Mouse (Mus musculus) intestine, postnatal 0 days (tissue): ENCODE measurements around the gene Angptl7. TPM values are rescaled to one million over a fixed set of nuclear protein-coding genes. Genes with fewer than 3 reads are reported as not detected.

ENCODE experiments used
- ATAC-seq: fragments of 200-750 bp; cut with Nextera tagmentation; 2 replicates; pipeline ENCODE4 v1.8.0; 2017; ENCODE audit warnings: mild to moderate bottlenecking, moderate TSS enrichment, moderate library complexity
- H3K27ac ChIP-seq: fragments of 300-500 bp; sonication (generic); 2 replicates; pipeline ENCODE4 v1.5.1; 2014; ENCODE audit warnings: mild to moderate bottlenecking, low read depth, low read length, moderate library complexity
- H3K27me3 ChIP-seq: fragments of 300-500 bp; sonication (generic); replicated peaks from 2 replicates; pipeline ENCODE4 v1.6.1; 2014; ENCODE audit warnings: low read length, mixed read lengths; ENCODE audit not compliant: control insufficient read depth, insufficient read depth
- H3K36me3 ChIP-seq: fragments of 300-500 bp; sonication (generic); 2 replicates; pipeline ENCODE4 v1.6.1; 2014; ENCODE audit warnings: mild to moderate bottlenecking, moderate library complexity; ENCODE audit not compliant: control insufficient read depth, insufficient read depth
- H3K4me1 ChIP-seq: fragments of 300-500 bp; sonication (generic); replicated peaks from 2 replicates; pipeline ENCODE4 v1.6.1; 2014; ENCODE audit warnings: antibody characterized with exemption, low read length, mixed read lengths; ENCODE audit not compliant: control insufficient read depth, insufficient read depth
- H3K4me2 ChIP-seq: fragments of 300-500 bp; sonication (generic); replicated peaks from 2 replicates; pipeline ENCODE4 v1.6.1; 2014; ENCODE audit warnings: low read depth, mild to moderate bottlenecking, moderate library complexity
- H3K4me3 ChIP-seq: fragments of 300-500 bp; sonication (generic); 2 replicates; pipeline ENCODE4 v1.5.1; 2014; ENCODE audit warnings: low read depth, low read length
- H3K9ac ChIP-seq: fragments of 300-500 bp; sonication (generic); 2 replicates; pipeline ENCODE4 v1.6.1; 2014; ENCODE audit warnings: mild to moderate bottlenecking, low read depth, low read length
- H3K9me3 ChIP-seq: fragments of 300-500 bp; sonication (generic); 2 replicates; pipeline ENCODE4 v1.6.1; 2016; ENCODE audit warnings: mixed run types; ENCODE audit not compliant: control insufficient read depth
- CTCF ChIP-seq: sonication (generic); IDR thresholded peaks from 2 replicates; pipeline ENCODE4 v1.5.1; 2016; ENCODE audit warnings: low read depth, mild to moderate bottlenecking, control low read depth, antibody characterized with exemption, moderate library complexity
- WGBS: fragments of 180-500 bp; shearing (Covaris S2); extraction: QIAGEN DNeasy Blood & Tissue Kit; methylation state at CpG from one replicate; pipeline ENCODE4 v1.1.7; 2014; 5-methylcytosine and 5-hydroxymethylcytosine counted together
- polyA plus RNA-seq: library from polyadenylated mRNA; unstranded; fragments of >200 nt; fragmentation: Nextera tagmentation; extraction: Ambion mirVana; gene quantifications from 2 replicates; pipeline ENCODE4 v1.2.1, GENCODE M21; 2015

Gene Angptl7
- polyA plus RNA-seq, 1 experiment from 2014 or later, result 0.44 TPM

DNA sequence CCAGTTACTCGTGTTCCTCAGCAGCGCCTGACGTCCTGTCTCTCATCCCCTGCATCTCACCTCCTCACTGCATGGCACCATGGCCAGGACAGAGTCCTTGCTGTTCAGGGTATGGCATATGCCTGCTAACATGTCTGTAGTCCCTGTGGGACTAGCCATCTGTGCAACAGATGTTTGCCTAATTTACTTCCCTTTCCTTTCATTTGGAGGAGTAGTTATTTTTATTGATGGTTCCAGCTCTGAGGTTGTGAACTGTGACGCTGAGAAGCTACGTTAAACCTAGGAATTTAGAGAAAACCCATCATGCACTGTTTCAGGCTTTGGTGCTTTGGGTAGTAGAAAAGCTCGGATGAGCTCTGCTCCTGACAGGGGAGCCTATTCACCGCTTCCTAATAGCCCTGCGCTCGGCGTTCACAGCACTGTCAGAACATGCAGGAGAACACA is 28.9 kb downstream of the Angptl7 start:
- Histone ChIP-seq H3K27ac (no peak overlapping the region), H3K4me1 (no peaks in the 10 kb centered on the region), H3K9me3 (no peaks in the 10 kb centered on the region), H3K27me3 (no peaks in the 10 kb centered on the region), H3K36me3 (peaks cover 85% of the 10 kb centered on the region), H3K9ac (no peak overlapping the region), H3K4me3 (no peak overlapping the region), H3K4me2 (no peak overlapping the region)
- TF ChIP-seq CTCF, result no peak
- no peak for ATAC-seq
- WGBS, result 87% methylated on average over 10 of the region's 10 CpGs

DNA sequence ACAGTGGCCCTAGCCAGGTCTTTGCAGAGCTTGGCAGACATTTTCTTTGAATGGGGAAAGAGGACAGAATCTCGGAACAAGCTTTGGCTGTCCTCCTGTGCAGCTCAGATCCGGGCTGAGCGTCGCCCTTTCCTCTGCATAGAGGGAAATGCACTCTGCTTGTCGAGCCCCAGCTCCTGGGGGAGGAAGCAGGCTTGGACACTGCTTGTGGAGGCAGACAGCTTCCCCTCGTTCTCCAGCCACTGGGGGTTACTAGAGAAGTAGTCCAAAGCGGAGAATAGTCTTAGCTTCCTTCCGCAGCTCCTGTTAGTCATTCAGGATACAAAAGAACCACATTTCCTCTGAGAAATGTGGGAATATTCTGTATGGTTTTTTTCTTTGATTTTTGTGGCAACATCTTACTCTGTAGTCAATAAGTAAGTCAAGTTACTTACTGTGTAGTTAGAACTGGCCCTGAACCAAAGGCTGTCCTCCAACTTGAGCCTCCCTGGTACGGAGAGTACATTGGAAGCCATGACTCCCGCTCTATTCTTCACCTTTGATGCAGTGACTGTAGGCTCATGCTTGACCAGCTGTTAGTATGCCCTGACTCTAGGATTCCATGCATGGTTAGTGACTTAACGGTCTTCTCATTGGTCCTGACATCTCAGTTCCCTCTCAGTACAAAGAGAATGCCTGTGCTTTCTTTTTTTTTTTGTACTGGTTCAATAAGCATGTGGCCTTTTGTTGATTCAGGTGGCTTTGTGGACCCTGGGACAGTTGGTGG is 30.6 kb downstream of the Angptl7 start:
- Histone ChIP-seq H3K4me2 (no peak overlapping the region), H3K27ac (no peak overlapping the region), H3K27me3 (no peaks in the 10 kb centered on the region), H3K4me3 (no peak overlapping the region), H3K4me1 (no peaks in the 10 kb centered on the region), H3K9me3 (no peaks in the 10 kb centered on the region), H3K9ac (no peak overlapping the region), H3K36me3 (peaks cover 85% of the 10 kb centered on the region)
- TF ChIP-seq CTCF, result no peak
- ATAC-seq, result no peak
- WGBS, result 90% methylated on average over 11 of the region's 11 CpGs

DNA sequence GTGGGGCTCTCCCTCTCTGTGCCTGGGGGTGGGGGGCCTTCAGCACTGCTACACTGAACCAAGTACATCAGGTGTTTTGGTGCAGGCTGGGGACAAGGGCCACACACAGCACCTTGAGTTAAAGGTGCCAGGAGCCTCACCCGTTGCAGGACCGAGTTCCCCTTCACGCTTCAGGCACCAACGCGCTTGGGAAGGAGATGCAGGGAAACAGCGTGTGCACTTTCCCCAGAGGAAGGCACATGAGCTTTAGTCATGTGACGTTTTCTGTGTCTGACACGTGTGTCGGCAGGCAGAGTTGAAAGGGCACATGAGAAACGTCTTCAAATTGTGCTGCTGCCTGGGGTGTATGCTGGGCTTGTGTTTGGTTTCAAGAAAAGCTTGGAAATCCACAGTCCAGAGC is 31.9 kb downstream of the Angptl7 start:
- Histone ChIP-seq H3K36me3 (peaks cover 96% of the 10 kb centered on the region), H3K4me1 (no peaks in the 10 kb centered on the region), H3K27me3 (no peaks in the 10 kb centered on the region), H3K4me2 (no peak overlapping the region), H3K27ac (no peak overlapping the region), H3K9me3 (no peaks in the 10 kb centered on the region), H3K4me3 (no peak overlapping the region), H3K9ac (no peak overlapping the region)
- 94% methylated on average over 10 of the region's 10 CpGs for WGBS
- TF ChIP-seq CTCF, result no peak
- no peak for ATAC-seq

DNA sequence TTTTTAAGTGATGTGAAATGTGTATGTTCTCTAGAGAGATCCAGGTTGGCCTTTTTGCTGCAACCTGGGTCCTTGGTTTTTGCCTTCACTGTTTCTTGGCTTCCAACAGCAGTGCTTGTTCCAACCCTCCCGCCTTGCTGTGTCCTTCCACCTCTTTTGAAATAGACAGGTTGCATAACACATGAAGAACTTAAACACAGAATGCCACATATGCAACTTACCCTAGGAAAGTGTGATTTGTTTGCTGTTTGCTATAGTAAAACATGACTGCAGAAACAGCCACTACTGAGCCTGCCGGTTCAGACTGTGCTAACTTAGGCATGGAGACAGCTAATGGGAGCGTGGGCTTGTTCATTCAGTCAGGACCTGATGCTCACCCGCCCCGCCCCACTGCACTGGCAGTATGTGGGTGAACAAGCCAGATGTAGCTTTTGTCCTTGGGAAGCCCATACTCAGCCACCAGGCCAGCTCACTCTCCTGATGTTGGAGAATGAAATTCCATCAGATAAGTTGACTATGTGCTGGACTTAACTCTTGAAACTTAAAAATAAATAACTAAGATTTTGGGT is 33.7 kb downstream of the Angptl7 start:
- Histone ChIP-seq H3K9me3 (no peaks in the 10 kb centered on the region), H3K27ac (no peak overlapping the region), H3K4me2 (no peak overlapping the region), H3K9ac (no peak overlapping the region), H3K27me3 (no peaks in the 10 kb centered on the region), H3K4me1 (no peaks in the 10 kb centered on the region), H3K4me3 (no peak overlapping the region), H3K36me3 (peaks cover 92% of the 10 kb centered on the region)
- no peak for ATAC-seq
- no peak for TF ChIP-seq CTCF
- 93% methylated on average over 5 of the region's 5 CpGs for WGBS

DNA sequence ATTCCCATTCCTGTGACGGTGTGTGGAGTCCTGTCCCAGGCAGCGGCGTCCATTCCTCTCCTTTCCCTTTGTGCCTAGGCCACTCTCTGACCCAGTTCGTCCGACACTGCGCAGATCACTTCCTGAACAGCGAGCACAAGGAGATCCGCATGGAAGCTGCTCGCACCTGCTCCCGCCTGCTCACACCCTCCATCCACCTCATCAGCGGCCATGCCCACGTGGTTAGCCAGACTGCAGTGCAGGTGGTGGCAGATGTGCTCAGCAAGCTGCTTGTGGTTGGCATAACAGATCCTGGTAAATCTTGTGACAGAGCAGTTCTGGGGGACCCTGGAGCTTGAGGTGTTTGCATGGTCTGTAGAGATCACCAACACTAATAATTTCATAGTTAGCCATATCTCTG is 35.4 kb downstream of the Angptl7 start:
- 92% methylated on average over 12 of the region's 12 CpGs for WGBS
- no peak overlapping the region for H3K9ac ChIP-seq
- ATAC-seq, result no peak
- no peaks in the 10 kb centered on the region for H3K27me3 ChIP-seq
- no peak for TF ChIP-seq CTCF
- peaks cover 88% of the 10 kb centered on the region for H3K36me3 ChIP-seq
- H3K4me1 ChIP-seq, result no peaks in the 10 kb centered on the region
- no peaks in the 10 kb centered on the region for H3K9me3 ChIP-seq
- no peak overlapping the region for H3K27ac ChIP-seq
- H3K4me2 ChIP-seq, result no peak overlapping the region
- no peak overlapping the region for H3K4me3 ChIP-seq

DNA sequence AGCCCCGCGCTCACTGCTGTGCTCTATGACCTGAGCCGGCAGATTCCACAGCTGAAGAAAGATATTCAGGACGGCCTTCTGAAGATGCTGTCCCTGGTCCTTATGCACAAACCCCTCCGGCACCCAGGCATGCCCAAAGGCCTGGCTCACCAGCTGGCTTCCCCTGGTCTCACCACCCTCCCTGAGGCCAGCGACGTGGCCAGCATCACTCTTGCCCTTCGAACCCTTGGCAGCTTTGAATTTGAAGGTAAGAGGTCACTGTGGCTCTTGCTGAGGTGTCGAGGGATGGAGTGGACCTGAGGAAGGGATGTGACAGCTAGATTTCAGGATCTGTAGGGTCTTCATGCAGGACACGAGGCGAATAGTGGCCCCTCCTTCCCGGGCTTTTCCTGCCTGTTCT is 36.0 kb downstream of the Angptl7 start:
- Histone ChIP-seq H3K9me3 (no peaks in the 10 kb centered on the region), H3K9ac (no peak overlapping the region), H3K36me3 (peaks cover 88% of the 10 kb centered on the region), H3K27me3 (no peaks in the 10 kb centered on the region), H3K4me2 (no peak overlapping the region), H3K4me3 (no peak overlapping the region), H3K27ac (no peak overlapping the region), H3K4me1 (no peaks in the 10 kb centered on the region)
- ATAC-seq, result no peak
- TF ChIP-seq CTCF, result no peak
- WGBS, result 90% methylated on average over 12 of the region's 12 CpGs
